Mouse (Mus musculus): Measurements from ENCODE around the gene Trpv2.
"Not testable (repeated sequence)": the region's sequence is repeated elsewhere in the genome, so short reads cannot be mapped to it uniquely, and the experiment has no call there.

The Trpv2 gene

GRCm38 (mm10) chr11:62648591-62649391, 74.5 kb downstream of the Trpv2 start, which contains the start of gene Mmgt2:
TSS of gene Mmgt2 (plus strand) at chr11:62648664.
- DNase-seq (ENCODE audit: low spot score) = peak; percentile 81

GRCm38 (mm10) chr11:62649803-62650202, 75.5 kb downstream of the Trpv2 start:
- DNase-seq (ENCODE audit: low spot score) = not testable (repeated sequence)

All from adipocyte (in vitro differentiated cells).